In genomic region chr15:99265679-99266078, GRCm38 (mm10) we compare ENCODE assay signal across 7 mouse cellular contexts. TPM values are rescaled to one million over a fixed set of nuclear protein-coding genes. Genes with fewer than 3 reads are reported as not detected.
DNase-seq lines count a peak whose midpoint lies in the region; ATAC-seq and TF ChIP-seq lines count a peak whose summit lies in the region.

No protein-coding gene starts in this region.

- no peaks in the 10 kb centered on the region for H3K27me3 ChIP-seq in heart, embryonic 10.5 days (ENCODE audit: insufficient read depth, poor library complexity, severe bottlenecking)
- H3K27me3 ChIP-seq in liver, postnatal 0 days (ENCODE audit: insufficient read depth, low read length): no peaks in the 10 kb centered on the region

- no peaks in the 10 kb centered on the region for H3K9me3 ChIP-seq in ES-E14 (ENCODE audit: control insufficient read depth, insufficient read depth, low read depth, low read length)
- H3K9me3 ChIP-seq in heart, embryonic 10.5 days: no peaks in the 10 kb centered on the region
- no peaks in the 10 kb centered on the region for H3K9me3 ChIP-seq in liver, postnatal 0 days (ENCODE audit: low read length)

- H3K4me2 ChIP-seq in liver, postnatal 0 days (ENCODE audit: low read depth, low read length): no peak overlapping the region

- H3K27ac ChIP-seq in ES-E14 (ENCODE audit: insufficient read depth, low read depth, low read length, poor library complexity, severe bottlenecking): no peak overlapping the region
- H3K27ac ChIP-seq in heart, embryonic 10.5 days: no peak overlapping the region
- H3K27ac ChIP-seq in liver, postnatal 0 days (ENCODE audit: low read depth): no peak overlapping the region

- peak; percentile 89 for TF ChIP-seq CTCF in liver, postnatal 0 days (IDR thresholded peaks at IDR 0.05; ENCODE audit: low read depth)

- no peak overlapping the region for H3K9ac ChIP-seq in ES-E14 (ENCODE audit: insufficient read depth, low read depth, low read length, poor library complexity, severe bottlenecking)
- H3K9ac ChIP-seq in liver, postnatal 0 days (replicated peaks): no peak overlapping the region

- peak; percentile 61 for ATAC-seq in liver, postnatal 0 days

- no peak overlapping the region for H3K4me3 ChIP-seq in ES-E14 (ENCODE audit: insufficient read depth in 1 of 2, low read depth in 1 of 2, low read length in 2 of 2, poor library complexity in 1 of 2, severe bottlenecking in 1 of 2)
- 0 out of 2 replicates have a peak overlapping the region, but pooled peaks have one; percentile 2 for H3K4me3 ChIP-seq in heart, embryonic 10.5 days
- no peak overlapping the region for H3K4me3 ChIP-seq in liver, postnatal 0 days (ENCODE audit: low read depth, low read length)

- WGBS in heart, embryonic 10.5 days: 18% methylated on average over 4 of the region's 4 CpGs
- WGBS in liver, postnatal 0 days (ENCODE audit: insufficient replicate concordance): 17% methylated on average over 4 of the region's 4 CpGs

- in situ Hi-C loops in ES-E14 (cut with MboI; ENCODE audit: low sequenced_read_pairs in 2 of 2, unreplicated experiment in 2 of 2): no loop called here

- no peaks in the 10 kb centered on the region for H3K36me3 ChIP-seq in ES-E14 (ENCODE audit: control insufficient read depth, insufficient read depth, low read length, poor library complexity, severe bottlenecking)
- H3K36me3 ChIP-seq in heart, embryonic 10.5 days: no peaks in the 10 kb centered on the region
- no peaks in the 10 kb centered on the region for H3K36me3 ChIP-seq in liver, postnatal 0 days (replicated peaks; ENCODE audit: insufficient read depth, low read length)

- DNase-seq in ES-E14 (ENCODE audit: low read depth, low spot score): peak; percentile 90
- DNase-seq in adrenal gland, postnatal 10 days: peak; percentile 78
- DNase-seq in embryo, embryonic 9.5 days (ENCODE audit: extremely low spot score): peak; percentile 74
- DNase-seq in heart, embryonic 10.5 days (ENCODE audit: low spot score): no peak
- peak; percentile 83 for DNase-seq in kidney, postnatal 14 days
- peak; percentile 68 for DNase-seq in liver, postnatal 0 days
- peak; percentile 88 for DNase-seq in retina, postnatal 1 day

- TF ChIP-seq EP300 in liver, postnatal 0 days (IDR thresholded peaks at IDR 0.05; ENCODE audit: low read depth): no peak

- H3K4me1 ChIP-seq in ES-E14 (ENCODE audit: control insufficient read depth in 2 of 2, insufficient read depth in 2 of 2, low read length in 2 of 2, poor library complexity in 1 of 2): peaks cover 11% of the 10 kb centered on the region in 2 experiments; a peak in 3 of 4 replicates
- peaks cover 16% of the 10 kb centered on the region for H3K4me1 ChIP-seq in heart, embryonic 10.5 days
- peaks cover 2% of the 10 kb centered on the region for H3K4me1 ChIP-seq in liver, postnatal 0 days (ENCODE audit: insufficient read depth)

TF ChIP-seq in ES-E14, 5 proteins besides CTCF, POLR2A, EP300 and RAD21:
- peak; percentile 63; the same call in 1 of the 2 replicates for TF ChIP-seq ZC3H11A (IDR thresholded peaks at IDR 0.05; ENCODE audit: borderline replicate concordance, low read depth, low read length)
- no peak for TF ChIP-seq HCFC1 (IDR thresholded peaks at IDR 0.05; ENCODE audit: borderline replicate concordance, insufficient read depth, low read length)

RNA-seq across cellular contexts. Expression of gene Mcrs1, which starts 13.9 kb away (rescaled TPM):
- total RNA-seq in ES-E14 (2012; rRNA removed): 113 and 127 TPM in 2 replicates
- total RNA-seq in adrenal gland, postnatal 10 days (2021): 10 to 100 TPM; 40.5 to 59.5 TPM
- 174 and 196 TPM in 2 replicates for polyA plus RNA-seq in heart, embryonic 10.5 days (2016; fragmentation: Nextera tagmentation; extraction: Ambion mirVana)
- 25.1 and 27.2 TPM in 2 replicates for polyA plus RNA-seq in liver, postnatal 0 days (2015; fragmentation: Nextera tagmentation; extraction: Ambion mirVana)

RNA-seq across cellular contexts. Expression of gene Prpf40b, which starts 29.2 kb away (rescaled TPM):
- 42.4 and 86.2 TPM in 2 replicates for total RNA-seq in ES-E14 (2012; rRNA removed)
- 10 to 100 TPM; 40.4 to 57.2 TPM for total RNA-seq in adrenal gland, postnatal 10 days (2021)
- 40.0 and 54.7 TPM in 2 replicates for polyA plus RNA-seq in heart, embryonic 10.5 days (2016; fragmentation: Nextera tagmentation; extraction: Ambion mirVana)
- 7.1 and 8.6 TPM in 2 replicates for polyA plus RNA-seq in liver, postnatal 0 days (2015; fragmentation: Nextera tagmentation; extraction: Ambion mirVana)

RNA-seq across cellular contexts. Expression of gene Fam186b, which starts 30.0 kb away (rescaled TPM):
- 0.37 and 0.40 TPM in 2 replicates for total RNA-seq in ES-E14 (2012; rRNA removed)
- 1 to 10 TPM; 1.5 to 1.9 TPM for total RNA-seq in adrenal gland, postnatal 10 days (2021)
- polyA plus RNA-seq in heart, embryonic 10.5 days (2016; fragmentation: Nextera tagmentation; extraction: Ambion mirVana): 0.19 and 0.37 TPM in 2 replicates
- polyA plus RNA-seq in liver, postnatal 0 days (2015; fragmentation: Nextera tagmentation; extraction: Ambion mirVana): not detected in 2 replicates

RNA-seq across cellular contexts. Expression of gene Kcnh3, which starts 41.0 kb away (rescaled TPM):
- total RNA-seq in ES-E14 (2012; rRNA removed): 2.9 and 6.6 TPM in 2 replicates
- total RNA-seq in adrenal gland, postnatal 10 days (2021): 1 to 10 TPM; 1.6 to 1.8 TPM
- 0.27 and 0.28 TPM in 2 replicates for polyA plus RNA-seq in heart, embryonic 10.5 days (2016; fragmentation: Nextera tagmentation; extraction: Ambion mirVana)
- 0.05 and 0.07 TPM in 2 replicates for polyA plus RNA-seq in liver, postnatal 0 days (2015; fragmentation: Nextera tagmentation; extraction: Ambion mirVana)
